ENCODE assay signal across 15 mouse cellular contexts in the genomic region with DNA sequence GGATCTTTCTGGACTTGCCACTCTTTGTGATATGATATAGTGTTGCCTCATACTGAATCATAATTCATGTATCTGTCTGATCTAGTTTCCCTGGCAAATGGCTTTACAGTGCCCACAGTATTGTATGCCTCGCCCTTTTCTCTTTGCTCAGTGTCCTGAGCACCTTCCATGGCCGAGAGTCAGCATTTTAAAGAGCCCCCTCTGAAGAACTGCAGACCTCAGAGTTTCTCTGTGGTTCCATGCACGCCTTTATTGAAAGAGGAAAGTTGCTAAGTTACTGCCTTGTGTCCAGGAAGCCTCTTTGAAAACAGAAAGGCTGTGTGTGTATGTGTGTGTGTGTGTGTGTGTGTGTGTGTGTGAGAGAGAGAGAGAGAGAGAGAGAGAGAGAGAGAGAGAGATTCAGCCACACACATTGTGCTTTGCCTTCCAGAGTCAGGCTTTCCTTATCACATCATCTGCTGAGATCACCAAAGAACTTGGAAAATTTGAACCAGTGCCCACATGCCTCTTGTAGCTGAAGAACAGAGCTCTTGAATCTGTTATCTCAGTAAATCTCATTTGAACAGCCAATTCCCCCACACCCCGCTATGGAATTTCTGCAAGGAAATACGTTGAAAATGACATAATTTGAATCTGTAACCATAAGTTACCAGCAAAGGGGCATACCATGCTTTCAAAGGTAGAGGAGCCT.
A peak's percentile ranks its signal among the peaks of the same experiment; 100 is the strongest.
DNase-seq lines count a peak whose midpoint lies in the region; ATAC-seq and TF ChIP-seq lines count a peak whose summit lies in the region.
"Had no signal": no experiment of that assay in that cellular context is flagged by ENCODE, and none has a peak within 500 bp of the region (broad histone marks: within the 10 kb centered on the region; RNA-seq: fewer than 3 reads in every experiment).

No protein-coding gene starts in this region.

- no peaks in the 10 kb centered on the region for H3K27me3 ChIP-seq in heart, embryonic 13.5 days (replicated peaks)
- H3K27me3 ChIP-seq in heart, embryonic 12.5 days (replicated peaks), result no peaks in the 10 kb centered on the region
- H3K27me3 ChIP-seq in lung, embryonic 14.5 days (ENCODE audit: insufficient read depth, low read length), result no peaks in the 10 kb centered on the region
- H3K27me3 ChIP-seq: forebrain, embryonic 12.5 days; limb, embryonic 15.5 days; megakaryocyte, embryonic 14.5 days had no signal

- H3K9me3 ChIP-seq in heart, embryonic 13.5 days, result no peaks in the 10 kb centered on the region
- no peaks in the 10 kb centered on the region for H3K9me3 ChIP-seq in heart, embryonic 12.5 days (replicated peaks)
- no peaks in the 10 kb centered on the region for H3K9me3 ChIP-seq in lung, embryonic 14.5 days (ENCODE audit: low read depth, low read length)
- H3K9me3 ChIP-seq: forebrain, embryonic 12.5 days; limb, embryonic 15.5 days had no signal

- H3K9ac ChIP-seq in heart, embryonic 13.5 days, result no peak overlapping the region
- H3K9ac ChIP-seq in heart, embryonic 12.5 days, result no peak overlapping the region
- H3K9ac ChIP-seq in lung, embryonic 14.5 days, result no peak overlapping the region
- H3K9ac ChIP-seq: forebrain, embryonic 12.5 days; limb, embryonic 15.5 days had no signal

- H3K27ac ChIP-seq in heart, embryonic 13.5 days (replicated peaks), result 0 out of 2 replicates have a peak overlapping the region, but pooled peaks have one; percentile 32
- no peak overlapping the region for H3K27ac ChIP-seq in heart, embryonic 12.5 days (ENCODE audit: poor library complexity, severe bottlenecking)
- H3K27ac ChIP-seq in lung, embryonic 14.5 days (ENCODE audit: low read depth), result peak overlapping the region; percentile 68
- H3K27ac ChIP-seq: forebrain, embryonic 12.5 days; limb, embryonic 15.5 days had no signal

- no peak for TF ChIP-seq POLR2A in brain, embryonic 14.5 days (IDR thresholded peaks at IDR 0.05; ENCODE audit: borderline replicate concordance, extremely low read depth, insufficient read depth, insufficient read length, poor library complexity, severe bottlenecking)

- 49% methylated on average over 5 of the region's 5 CpGs for WGBS in heart, embryonic 13.5 days
- 51% methylated on average over 5 of the region's 5 CpGs for WGBS in heart, embryonic 12.5 days
- 46% methylated on average over 5 of the region's 5 CpGs for WGBS in lung, embryonic 14.5 days

- H3K4me2 ChIP-seq in heart, embryonic 13.5 days, result no peak overlapping the region
- no peak overlapping the region for H3K4me2 ChIP-seq in heart, embryonic 12.5 days
- H3K4me2 ChIP-seq in lung, embryonic 14.5 days, result no peak overlapping the region
- H3K4me2 ChIP-seq: forebrain, embryonic 12.5 days; limb, embryonic 15.5 days had no signal

- H3K4me3 ChIP-seq in heart, embryonic 13.5 days, result no peak overlapping the region
- H3K4me3 ChIP-seq in heart, embryonic 12.5 days, result no peak overlapping the region
- H3K4me3 ChIP-seq in lung, embryonic 14.5 days (ENCODE audit: low read depth, low read length), result no peak overlapping the region
- H3K4me3 ChIP-seq: forebrain, embryonic 12.5 days; limb, embryonic 15.5 days; megakaryocyte, embryonic 14.5 days had no signal

- DNase-seq in 3T3-L1 (ENCODE audit: low read depth, low spot score), result peak; percentile 74
- peak; percentile 25 for DNase-seq in brain, embryonic 14.5 days (ENCODE audit: low read depth)
- DNase-seq in lung, embryonic 14.5 days, result peak; percentile 86
- DNase-seq in right cerebral cortex, adult 18-20 months, result no peak
- DNase-seq in B cell, adult 2 months, result no peak
- DNase-seq: heart, adult 18-20 months; layer of hippocampus, adult 9-11 months; thymus, postnatal 36 days had no signal

- peaks cover 9% of the 10 kb centered on the region for H3K4me1 ChIP-seq in heart, embryonic 13.5 days
- peaks cover 6% of the 10 kb centered on the region; the same call in 1 of the 2 replicates for H3K4me1 ChIP-seq in heart, embryonic 12.5 days (replicated peaks)
- H3K4me1 ChIP-seq in lung, embryonic 14.5 days (ENCODE audit: insufficient read depth), result 0 out of 2 replicates have a peak, but pooled peaks cover 3% of the 10 kb centered on the region
- H3K4me1 ChIP-seq: forebrain, embryonic 12.5 days; megakaryocyte, embryonic 14.5 days had no signal

- no peaks in the 10 kb centered on the region for H3K36me3 ChIP-seq in heart, embryonic 13.5 days
- H3K36me3 ChIP-seq in heart, embryonic 12.5 days, result no peaks in the 10 kb centered on the region
- no peaks in the 10 kb centered on the region for H3K36me3 ChIP-seq in lung, embryonic 14.5 days (ENCODE audit: insufficient read depth)
- H3K36me3 ChIP-seq: forebrain, embryonic 12.5 days; limb, embryonic 15.5 days had no signal

- ATAC-seq in heart, embryonic 13.5 days (ENCODE audit: extremely low read depth, insufficient number of reproducible peaks, low FRiP score, low TSS enrichment), result no peak
- no peak for ATAC-seq in heart, embryonic 12.5 days (ENCODE audit: insufficient number of reproducible peaks, low FRiP score)
- peak; percentile 72; the same call in 1 of the 2 replicates for ATAC-seq in lung, embryonic 14.5 days (ENCODE audit: insufficient read depth)
- ATAC-seq in CD4-positive, CD25-positive, alpha-beta regulatory T cell, adult 4 months, result no peak
- ATAC-seq: activated CD4-positive, CD25-positive, alpha-beta regulatory T cell, adult 4 months had no signal

- TF ChIP-seq CTCF in brain, embryonic 14.5 days (IDR thresholded peaks at IDR 0.05; ENCODE audit: borderline replicate concordance, extremely low read depth, insufficient read depth, insufficient read length), result no peak
- no peak for TF ChIP-seq CTCF in lung, embryonic 14.5 days (IDR thresholded peaks at IDR 0.05; ENCODE audit: low read depth)

Comparison
In these comparisons a context has a peak if more than half of its experiments do, and no peak if none do; other contexts are left out.
1. DNase-seq: peak in 3T3-L1 (single experiment), brain, embryonic 14.5 days (single experiment) and lung, embryonic 14.5 days (single experiment); none in right cerebral cortex, adult 18-20 months (single experiment) and B cell, adult 2 months (0 of 2).